Mouse (Mus musculus) thymus, postnatal 4 days (tissue): ENCODE data around the gene Syngr1.
A peak's percentile ranks its signal among the peaks of the same experiment; 100 is the strongest.
"Not testable (repeated sequence)": the region's sequence is repeated elsewhere in the genome, so short reads cannot be mapped to it uniquely, and the experiment has no call there.

Source experiments
- DNase-seq: peaks from one replicate; pipeline ENCODE4 v3.0.0; 2021

Syngr1 gene

DNA sequence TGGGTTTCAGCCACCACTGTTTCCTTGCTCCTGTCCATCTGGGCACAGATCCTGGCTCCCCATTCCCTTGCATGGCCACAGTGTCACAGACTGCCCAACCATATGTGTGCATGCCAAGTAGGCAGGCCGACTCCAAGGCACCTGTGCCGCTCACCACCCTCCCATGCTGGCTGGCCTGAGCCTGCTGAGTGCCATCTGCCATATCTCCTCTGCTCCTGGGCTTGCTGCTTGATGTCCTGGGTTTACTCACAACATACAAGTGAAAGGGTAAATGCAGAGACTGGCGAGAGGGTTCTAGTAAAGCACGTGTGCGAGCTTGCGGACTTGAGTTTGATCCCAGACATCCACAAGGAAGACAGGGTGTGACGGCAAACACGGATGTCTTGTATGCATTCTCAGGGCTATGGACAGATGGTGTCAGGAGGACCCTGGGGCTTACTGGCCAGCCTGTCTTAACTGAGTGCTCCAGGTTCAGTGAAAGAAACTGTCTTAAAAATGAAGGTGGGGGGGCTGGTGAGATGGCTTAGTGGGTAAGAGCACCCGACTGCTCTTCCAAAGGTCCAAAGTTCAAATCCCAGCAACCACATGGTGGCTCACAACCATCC, 30.7 kb downstream of the Syngr1 start:
- no peak for DNase-seq

DNA sequence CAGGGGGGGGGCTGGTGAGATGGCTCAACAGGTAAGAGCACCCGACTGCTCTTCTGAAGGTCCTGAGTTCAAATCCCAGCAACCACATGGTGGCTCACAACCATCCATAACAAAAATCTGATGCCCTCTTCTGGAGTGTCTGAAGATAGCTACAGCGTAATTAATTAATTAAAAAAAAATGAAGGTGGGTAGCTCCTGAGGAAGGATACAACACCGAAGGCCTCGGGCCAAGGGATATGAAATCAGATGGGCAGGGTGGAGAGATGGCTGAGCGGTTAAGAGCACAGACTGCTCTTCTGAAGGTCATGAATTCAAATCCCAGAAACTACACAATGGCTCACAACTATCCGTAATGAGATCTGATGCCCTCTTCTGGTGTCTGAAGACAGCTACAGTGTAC, 31.3 kb downstream of the Syngr1 start:
- DNase-seq, result not testable (repeated sequence)

DNA sequence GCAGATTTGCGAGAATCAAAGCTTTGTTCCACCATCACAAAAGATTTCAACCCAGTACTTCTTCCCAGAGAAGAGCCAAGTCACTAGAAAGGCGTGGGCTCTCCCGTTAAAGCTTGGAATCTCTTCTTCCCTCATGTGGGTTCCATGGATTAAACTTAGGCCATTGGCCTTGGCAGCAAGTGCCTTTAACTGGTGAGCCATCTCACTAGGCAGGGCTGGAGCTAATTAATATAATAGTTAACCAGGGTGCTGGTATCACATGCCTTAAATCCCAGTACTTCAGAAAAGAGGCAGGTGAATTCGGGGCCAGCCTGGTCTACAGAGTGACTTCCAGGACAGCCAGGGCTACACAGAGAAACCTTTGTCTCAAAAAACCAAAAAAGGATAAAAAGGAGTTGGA, 33.5 kb downstream of the Syngr1 start:
- no peak for DNase-seq

DNA sequence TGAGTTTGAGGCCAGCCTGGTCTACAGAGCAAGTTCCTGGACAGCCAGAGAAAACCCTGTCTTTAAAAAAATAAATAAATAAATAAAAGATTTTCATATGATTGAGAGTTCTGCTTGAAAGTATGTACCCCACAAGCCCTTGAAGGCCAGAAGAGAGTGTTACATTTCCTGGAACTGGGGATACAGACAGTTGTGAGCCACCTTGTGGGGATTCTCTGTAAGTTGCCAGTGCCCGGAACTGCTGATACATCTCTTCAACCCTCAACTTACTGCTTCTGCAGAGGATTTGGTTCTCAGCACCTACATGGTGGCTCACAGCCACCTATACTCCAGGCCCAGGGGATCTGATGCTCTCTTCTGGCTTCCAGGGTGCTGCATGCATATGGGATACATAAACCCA, 36.1 kb downstream of the Syngr1 start:
- DNase-seq, result peak; percentile 48

DNA sequence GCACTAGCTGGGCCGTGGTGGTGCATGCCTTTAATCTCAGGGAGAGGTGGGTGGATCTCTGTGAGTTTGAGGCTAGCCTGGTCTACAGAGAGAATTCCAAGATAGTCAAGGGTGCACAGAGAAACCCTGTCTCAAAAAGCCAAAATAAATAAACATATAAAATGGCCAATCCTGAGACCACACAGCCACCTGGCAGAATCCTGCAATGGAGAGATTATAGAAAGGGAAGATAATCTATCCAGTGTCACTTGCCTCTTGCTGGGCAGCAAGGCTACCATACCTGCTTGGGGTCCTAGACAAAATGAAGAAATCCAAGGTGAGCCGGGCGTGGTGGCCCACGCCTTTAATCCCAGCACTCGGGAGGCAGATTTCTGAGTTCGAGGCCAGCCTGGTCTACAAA, 38.8 kb downstream of the Syngr1 start:
- DNase-seq, result no peak

DNA sequence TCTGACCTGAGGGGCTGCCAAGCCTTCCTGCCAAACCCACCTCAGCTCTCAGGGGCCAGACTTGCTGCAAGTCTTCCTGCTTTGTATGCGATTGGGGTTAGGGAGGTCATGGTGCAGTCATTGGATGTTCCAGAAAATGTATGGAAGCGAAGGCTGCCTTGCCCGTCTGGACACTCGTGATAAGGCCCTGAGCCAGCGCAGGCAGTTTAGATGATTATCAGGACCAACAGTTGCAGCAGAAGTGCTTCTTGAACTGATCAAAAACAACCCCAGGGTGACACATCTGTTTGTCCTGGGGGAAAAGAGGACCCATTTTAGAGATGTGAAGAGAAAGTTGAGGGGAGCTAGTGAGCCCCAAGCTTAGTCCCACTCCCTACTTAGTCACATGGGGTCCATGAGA, 39.6 kb downstream of the Syngr1 start:
- DNase-seq, result no peak

DNA sequence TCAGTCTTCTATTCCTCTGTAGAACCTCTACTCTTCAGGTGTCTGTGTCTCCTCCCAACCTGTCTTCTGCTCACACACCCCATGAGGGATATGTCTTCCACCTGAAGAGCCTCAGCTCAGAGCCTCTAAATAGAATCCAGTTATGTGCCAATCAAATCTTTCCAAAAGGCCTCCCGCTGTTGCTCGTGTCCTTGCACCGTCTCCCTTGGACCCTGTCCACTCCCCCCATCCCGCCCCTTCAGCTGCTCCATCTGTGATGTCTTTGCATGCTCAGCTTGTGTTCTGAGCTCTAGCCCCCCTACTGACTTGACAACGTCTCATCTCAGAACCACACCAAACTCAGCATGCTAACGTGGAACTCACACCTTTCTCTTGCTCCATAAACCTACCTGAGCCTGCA, 40.3 kb downstream of the Syngr1 start:
- DNase-seq, result no peak

DNA sequence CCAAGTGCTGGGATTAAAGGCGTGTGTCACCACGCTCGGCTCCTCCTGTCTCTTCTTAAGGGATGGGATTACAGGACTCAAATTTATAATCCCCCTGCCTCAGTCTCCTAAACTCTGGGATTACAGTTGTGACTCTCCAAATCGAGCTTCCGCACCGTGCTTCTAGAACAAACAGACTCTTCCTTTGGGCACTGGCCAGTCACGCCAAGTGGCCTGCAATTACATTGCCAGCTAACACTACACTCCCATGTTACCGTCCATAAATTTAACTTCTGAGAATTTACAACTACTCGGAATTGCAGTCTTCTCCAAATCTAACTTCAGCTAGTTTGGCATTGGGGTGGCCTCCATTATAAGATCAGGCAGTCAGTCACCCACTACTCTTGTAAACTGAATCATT, 41.3 kb downstream of the Syngr1 start:
- no peak for DNase-seq

DNA sequence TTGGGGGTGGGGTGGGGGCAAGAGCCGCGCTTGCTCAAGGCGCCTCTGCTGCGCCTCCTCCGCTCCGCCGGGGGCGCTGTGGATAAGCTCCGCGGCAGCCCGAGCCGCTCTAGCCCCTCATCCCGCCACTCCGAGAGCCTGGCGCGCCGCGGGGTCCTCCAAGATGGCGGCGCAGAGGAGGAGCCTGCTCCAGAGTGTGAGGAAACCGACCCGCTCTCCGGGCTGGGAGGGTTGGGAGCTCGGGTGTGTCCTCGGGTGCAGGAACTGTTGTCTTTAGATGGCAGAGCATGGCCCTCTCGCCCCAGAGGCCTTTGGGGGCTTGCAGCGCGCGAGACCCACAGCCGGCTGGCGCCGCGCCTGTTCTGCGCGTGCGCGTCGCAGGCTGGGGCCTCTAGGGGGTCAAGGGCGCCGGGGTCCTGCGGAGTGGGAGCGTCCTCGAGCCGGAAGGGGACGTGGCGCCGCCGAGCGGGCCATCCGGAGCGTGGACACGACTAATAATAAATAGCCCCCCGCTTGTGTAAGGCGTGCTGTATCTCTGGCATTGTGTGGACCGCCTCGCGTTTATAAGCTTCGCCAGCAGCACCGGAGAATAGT, 42.0 kb downstream of the Syngr1 start, which contains the start of gene Tab1:
Gene Tab1, plus strand, starts transcription at position 135 of the 594 bp plus-strand sequence.
- peak; percentile 96 for DNase-seq

DNA sequence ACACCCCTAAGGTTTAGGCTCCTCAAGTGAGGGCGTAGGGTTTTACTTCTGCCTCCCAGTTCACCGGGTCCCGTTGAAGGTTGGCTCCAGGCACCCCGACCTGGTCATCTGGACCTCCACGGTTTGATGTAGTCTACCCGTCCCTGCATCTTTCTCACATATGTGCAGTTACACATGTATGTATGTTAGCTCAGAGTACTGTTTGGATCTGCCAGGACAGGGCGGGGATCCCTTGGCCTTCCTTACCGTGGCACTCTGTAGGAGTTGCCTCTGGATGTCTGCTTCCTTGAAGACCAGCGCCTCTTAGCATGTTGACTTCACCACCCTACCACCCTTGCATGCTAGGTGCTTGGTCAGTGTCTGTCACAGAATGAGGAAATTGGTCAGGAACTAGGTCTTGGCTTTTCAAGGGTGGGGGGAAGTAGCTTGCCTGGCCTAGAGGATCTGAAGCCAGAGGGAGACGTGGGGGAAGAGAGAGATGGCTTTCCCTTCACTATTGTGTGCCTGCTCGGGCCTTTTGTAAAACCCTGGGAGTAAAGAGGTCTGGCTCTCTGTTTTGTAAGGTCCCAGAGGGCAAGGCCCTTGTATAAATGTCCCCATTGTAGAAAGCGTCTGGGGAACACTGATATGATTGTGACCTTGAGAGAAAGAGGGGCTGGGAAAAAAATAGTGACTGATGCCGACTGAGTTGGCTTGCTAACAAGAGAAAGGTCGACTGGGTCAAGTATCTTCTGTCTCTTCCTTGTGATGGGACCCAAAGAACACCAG, 42.7 kb downstream of the Syngr1 start:
- DNase-seq, result no peak

DNA sequence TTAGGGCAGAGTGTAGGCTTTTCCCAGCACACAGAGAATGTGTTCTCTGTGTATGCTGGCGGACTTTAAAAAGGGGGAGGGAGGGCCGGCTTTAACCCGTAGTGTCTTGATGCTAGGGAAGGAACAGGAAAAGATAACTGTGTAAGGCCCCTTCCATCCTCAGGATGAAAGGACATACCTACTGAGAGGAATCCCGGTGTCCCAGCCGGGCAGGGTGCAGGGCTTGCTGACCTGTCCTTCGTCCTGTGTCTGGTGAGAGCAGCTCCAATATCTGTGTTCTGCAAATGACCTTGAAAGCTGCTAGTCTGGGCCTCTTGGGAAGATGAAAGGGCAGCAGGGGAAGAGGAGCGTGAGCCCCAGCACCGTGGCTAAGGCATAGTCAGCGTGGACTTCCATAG, 43.3 kb downstream of the Syngr1 start:
- DNase-seq, result no peak

DNA sequence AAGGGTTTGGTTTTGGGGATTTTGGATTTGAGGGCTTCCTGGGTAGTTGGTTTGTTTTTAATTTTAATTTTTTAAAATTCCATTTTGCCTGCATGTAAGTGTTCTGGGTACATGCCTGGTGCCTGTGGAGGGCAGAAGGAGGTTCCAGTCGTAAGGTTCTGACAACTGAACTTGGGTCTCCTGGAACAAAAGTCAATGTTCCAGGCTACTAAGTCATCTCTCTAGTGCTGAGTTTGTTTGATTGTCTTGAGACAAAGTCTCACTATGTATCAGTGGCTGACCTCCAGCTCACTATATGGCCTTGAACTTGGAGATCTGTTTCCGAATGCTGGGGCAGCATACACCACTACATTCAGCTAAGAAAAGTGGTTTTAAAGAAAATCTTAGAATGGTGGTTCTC, 44.4 kb downstream of the Syngr1 start:
- no peak for DNase-seq

DNA sequence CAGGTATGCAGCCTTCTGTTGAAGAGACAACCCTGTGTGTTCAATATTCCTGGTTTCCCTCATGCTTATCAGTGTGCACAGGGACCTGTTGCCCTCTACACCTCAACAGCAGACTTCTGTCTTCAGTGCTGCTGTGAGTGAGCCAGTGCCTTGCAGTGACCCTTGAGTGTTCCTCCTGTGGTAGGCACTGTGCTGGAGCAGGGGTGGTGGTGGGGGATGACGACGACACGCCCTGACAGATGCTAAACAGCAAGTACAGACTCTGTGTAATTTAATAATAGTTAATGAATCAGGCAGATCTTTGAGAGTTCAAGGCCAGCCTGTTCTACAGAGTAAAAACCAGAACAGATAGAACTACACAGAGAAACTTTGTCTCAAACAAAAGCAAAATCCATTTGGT, 45.5 kb downstream of the Syngr1 start:
- DNase-seq, result no peak

DNA sequence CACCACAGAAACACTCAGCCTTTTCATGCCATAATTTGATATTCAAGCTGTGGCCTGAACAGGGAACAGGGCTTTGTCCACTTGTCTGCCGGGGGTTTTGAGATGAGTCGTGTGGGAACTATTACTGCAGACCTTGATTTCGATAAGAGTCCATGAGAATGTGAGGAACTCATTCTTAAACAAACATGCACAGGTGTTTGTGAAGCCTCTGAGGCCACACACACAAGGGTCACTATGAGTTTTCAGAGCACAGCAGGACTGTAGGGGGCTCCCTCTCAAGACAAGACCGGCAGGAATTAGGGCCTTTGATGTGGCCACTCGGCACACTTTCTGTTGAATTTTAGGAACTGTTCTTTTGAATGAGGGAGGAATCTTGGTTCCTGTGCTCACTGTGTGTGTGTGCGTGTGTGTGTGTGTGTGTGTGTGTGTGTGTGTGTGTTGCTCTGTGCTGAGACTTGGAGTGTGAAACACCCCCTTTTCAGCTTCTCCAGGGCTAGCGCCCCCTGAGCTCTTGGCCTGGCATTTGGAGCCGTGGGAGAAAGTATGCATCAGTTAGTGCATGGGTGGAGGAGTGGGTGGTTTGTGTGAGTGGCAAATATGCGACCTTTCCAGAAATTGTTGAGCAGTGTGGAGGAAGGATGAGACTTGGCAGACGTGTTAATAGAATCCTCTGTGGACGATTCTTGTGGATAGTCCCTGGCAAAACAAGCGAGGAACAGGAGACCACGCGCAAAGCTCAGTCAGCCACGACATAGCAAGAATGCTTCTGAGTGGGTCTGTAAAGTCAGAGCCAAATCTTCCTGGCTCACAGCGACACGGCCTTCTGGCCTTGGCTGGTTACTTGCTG, 47.0 kb downstream of the Syngr1 start:
- DNase-seq, result no peak

DNA sequence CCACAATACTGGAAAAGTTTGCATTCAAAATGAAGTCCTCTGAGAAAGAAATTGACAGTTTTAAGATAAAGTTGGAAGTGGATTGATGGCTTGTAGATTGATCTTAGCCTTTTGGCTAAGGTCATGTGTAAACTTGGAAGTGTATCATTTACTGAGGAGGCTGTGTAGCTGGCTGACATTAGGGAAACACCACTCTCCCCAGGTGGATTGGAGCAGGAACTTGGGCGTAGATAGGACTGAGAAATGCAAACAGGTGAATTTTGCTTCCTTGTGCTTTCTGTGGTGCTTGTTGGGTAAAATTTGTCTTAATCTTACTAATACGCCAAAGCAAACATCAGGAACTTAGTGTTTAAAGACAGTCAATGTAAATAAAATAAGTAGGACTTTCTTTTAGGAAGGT, 49.2 kb downstream of the Syngr1 start:
- DNase-seq, result no peak

DNA sequence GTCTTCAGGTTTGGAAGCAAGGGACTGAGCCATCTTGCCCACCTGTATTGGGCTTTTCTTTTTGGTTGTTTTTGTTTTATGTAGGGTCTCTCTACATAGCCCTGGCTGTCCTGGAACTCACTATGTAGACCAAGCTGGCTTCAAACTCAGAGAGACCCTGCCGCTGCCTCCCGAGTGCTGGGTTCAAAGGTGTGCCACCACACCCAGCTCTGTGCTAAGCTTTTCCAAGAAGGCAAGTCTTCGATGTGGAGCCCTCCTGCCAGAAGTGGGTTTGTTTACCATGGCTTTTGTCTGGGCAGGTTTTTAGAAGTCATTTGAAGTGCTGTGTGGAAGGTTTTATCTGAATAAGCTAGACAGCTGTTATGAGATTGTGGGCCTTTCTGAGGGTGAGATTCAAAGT, 49.7 kb downstream of the Syngr1 start:
- no peak for DNase-seq

DNA sequence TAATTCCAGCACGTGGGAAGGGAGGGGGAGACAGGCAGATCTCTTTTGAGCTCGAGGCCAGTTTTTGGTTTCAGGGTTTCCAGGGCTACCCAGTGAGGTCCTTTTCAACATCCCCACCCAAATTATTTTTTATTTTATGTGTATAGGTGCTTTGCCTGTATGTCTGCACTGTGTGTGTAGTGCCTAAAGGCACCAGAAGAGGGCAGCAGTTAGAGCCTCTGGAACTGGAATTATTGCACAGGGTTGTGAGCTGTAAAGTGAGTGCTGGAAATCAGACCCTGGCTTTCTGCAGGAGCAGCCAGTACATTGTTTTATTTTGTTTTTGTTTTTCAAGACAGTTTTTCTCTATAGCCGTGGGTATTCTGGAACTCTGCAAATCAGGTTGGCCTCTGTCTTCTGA, 51.0 kb downstream of the Syngr1 start:
- DNase-seq, result peak; percentile 48

DNA sequence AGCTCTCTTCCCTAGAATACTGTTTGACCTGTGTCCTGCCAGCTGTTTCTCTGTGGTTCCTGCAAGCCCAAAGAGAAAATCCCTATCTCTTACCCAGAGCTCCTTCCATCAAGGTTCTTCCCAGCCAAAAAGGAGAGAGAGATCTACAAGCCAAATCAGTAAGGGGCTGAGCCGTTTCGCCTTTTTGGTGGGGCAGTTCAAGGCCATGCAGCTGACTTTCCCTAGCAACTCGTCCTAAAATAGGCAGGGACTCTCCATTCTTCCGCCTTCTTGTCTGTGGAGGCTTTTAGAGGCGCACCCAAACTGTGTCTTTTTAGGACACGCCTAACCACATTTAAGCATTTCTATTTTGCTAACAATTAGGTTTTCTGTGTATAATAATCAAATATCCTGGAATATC, 52.6 kb downstream of the Syngr1 start:
- no peak for DNase-seq

DNA sequence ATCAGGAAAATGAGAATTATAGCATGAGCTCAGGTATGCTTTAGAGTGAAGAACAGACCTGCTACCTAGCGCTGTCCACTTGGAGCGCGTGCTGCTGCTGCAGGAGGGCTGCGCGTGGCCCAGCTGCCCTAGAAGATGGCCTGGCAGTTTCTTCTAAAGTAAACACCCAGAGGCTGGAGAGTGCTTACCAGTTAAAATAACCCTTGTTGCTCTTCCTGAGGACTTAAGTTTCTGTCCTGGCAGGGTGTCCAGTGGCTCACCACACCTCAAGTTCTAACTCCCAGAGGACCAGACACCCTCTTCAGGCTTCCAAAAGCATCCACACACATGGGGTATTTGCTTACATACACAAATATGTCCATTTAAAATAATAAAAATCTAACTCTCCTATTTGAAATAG, 54.3 kb downstream of the Syngr1 start:
- no peak for DNase-seq

DNA sequence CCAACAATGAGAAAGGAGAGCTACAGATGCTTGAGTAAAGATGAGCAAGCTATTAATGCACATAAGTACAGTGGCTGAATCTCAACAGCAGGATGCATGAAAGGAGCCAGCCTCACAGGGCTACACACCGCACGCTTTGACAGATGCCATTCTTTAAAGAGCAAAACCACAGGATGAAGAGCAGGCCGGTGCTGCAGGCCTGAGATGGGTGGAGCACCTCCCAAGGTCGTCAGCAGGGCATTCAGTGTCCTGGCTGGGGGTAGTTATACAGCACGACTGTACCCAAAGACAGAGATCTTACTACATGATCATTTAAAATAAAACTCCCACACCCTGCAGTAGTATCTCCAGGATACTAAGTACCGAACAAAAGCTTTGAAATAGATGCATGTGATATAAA, 55.0 kb downstream of the Syngr1 start:
- DNase-seq, result no peak

DNA sequence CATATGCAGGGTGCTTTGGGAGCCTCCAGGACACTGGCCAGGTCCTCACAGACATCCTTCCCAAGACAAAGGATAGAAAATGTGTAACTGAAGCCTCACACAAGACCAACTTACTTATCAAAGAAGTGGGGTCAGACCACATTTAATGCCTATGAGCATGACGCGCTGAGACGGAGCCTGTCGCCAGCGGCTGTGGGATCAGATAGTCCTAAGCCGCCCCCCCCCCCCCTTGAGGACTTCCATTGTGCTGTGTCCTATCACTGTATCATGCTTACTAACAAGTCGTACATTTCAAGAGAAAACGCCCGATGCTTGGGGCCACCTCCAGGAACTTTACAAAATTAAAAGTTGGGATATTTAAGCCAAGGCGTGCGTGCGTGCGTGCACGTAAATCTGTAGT, 56.0 kb downstream of the Syngr1 start:
- DNase-seq, result no peak

DNA sequence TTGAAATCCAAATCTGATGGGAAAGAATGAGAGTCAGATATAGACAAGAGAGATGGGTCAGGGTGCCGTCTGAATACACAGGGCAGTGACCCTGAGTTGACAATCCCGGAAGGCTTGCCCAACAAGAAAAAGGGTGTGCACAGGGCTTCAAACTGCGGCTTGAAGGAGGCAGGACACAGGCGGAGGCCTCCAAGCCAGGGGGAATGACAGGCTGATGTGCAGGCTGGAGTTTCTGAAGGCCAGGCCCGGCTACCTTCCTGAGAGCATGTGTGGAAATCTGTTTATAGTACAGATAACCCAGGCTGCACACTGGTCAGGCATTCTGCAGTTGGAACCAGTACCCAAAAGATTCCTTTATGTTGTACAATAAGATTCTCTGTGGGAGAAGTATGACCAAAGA, 56.4 kb downstream of the Syngr1 start:
- no peak for DNase-seq

DNA sequence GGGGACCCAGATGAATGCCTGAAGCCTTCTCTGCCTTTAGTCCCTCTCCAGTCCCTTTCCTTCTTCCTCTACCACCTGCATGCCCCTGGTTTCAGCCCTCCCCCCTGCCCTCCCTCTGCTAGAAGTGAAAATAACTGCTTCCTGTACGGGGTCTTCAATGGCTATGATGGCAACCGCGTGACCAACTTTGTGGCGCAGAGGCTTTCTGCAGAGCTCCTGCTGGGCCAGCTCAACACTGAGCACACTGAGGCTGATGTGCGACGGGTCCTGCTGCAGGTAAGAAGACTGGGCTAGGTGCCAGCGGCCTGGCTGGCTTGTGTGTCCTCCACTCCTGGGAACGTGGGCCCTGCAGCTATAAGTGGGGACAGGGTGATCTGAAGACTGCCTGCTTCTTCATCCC, 57.4 kb downstream of the Syngr1 start:
- DNase-seq, result peak; percentile 71

DNA sequence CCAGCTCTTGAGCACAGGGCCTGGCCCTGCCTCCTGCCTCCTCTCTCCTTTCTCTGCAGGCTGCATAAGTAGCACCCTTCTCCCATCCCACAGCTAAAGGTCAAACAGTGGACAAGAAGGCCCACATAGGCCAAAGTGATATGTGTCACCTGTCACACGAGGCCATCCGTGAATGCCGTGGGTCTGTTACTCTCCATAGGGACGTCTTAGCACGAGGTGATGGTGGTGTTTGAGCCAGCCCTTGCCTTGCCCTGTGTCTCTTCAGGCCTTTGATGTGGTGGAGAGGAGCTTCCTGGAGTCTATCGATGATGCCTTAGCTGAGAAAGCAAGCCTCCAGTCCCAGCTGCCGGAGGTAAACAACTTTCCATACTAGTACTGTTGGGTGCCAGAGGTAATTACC, 58.4 kb downstream of the Syngr1 start:
- peak; percentile 44 for DNase-seq
